Mouse (Mus musculus) cortical plate, adult 2 months (tissue): ENCODE data around the gene Tgm1.

Experiments
- CTCF ChIP-seq: fragments of 200-500 bp; IDR thresholded peaks from 2 replicates; pipeline ENCODE4 v1.5.1; 2011; ENCODE audit warnings: mild to moderate bottlenecking, control low read depth, low read length; ENCODE audit not compliant: insufficient read depth; ENCODE audit errors: extremely low read depth
- POLR2A ChIP-seq: fragments of 200-500 bp; IDR thresholded peaks from 2 replicates; pipeline ENCODE4 v1.6.1; 2011; ENCODE audit warnings: mild to moderate bottlenecking, low read length, control low read depth; ENCODE audit not compliant: insufficient read depth; ENCODE audit errors: extremely low read depth

DNA sequence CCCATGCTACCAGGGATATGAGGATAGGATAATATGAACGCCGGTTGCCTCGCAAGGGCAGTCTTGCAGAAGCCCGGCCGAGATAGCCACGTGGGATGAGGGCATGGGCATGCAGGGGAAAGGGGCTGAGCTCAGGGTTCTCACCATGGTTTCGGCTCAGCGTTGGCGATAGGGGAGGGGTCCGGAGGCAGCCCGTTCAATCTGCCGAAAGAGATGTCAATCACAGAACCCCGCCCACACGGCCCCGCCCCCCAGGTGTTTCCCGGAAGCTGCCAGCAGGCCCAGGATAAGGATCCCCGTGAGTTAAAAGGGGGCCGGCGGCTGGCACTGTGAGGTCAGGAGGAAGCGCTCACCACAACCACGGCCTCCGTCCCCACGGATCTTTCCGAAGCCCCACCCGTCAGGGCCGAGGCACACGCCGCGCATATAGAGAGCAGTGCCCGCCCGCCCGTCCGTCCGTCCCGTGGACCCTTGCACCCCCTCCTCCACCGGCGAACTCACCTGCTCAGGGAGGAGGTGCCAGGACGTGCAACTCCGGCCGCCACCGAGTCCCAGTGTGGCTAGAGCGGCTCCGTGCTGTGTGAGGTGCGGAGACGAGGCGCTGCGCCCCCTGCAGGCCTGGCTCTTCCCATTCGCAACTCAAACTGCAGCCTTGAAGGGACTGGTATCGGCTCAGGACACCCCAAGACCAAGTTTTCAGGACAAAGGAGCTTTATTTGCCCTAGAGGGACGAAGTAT, 8.1 kb upstream of the Tgm1 start, which contains the start of gene Rabggta:
- TF ChIP-seq POLR2A (peak; percentile 46; the same call in 1 of the 2 replicates), CTCF (peak; percentile 81)
